Mouse (Mus musculus) spleen, postnatal 4 days (tissue): ENCODE data around the gene Tenm4.

Experiments used
- DNase-seq, 2 experiments: peaks; one replicate each; pipeline ENCODE4 v3.0.0; 2022; ENCODE audit warnings: low spot score in 2 of 2

Tenm4 gene

DNA sequence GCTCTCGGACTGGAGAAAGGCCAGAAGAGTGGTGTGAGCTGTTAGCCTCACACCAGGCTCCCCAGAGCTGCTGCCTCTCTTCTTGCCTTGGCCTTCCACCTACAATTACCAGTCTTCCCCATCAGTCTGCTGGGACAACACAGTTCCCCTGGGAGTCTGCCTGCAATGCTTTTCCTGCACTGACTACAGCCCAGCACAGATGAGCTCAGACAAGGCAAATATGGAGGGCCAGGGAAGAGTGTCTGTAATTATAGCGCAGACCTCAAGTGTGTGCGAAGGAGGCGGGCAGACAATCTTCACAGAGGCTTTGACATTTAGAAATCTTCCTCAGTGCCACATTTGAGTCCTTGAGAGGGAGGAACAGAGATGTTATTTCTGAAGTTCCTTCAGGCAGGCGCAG lies 509.4 kb downstream of the Tenm4 start:
- no peak for DNase-seq

GRCm38 (mm10) chr7:96681808-96682207 lies 510.8 kb downstream of the Tenm4 start:
- no peak for DNase-seq

DNA sequence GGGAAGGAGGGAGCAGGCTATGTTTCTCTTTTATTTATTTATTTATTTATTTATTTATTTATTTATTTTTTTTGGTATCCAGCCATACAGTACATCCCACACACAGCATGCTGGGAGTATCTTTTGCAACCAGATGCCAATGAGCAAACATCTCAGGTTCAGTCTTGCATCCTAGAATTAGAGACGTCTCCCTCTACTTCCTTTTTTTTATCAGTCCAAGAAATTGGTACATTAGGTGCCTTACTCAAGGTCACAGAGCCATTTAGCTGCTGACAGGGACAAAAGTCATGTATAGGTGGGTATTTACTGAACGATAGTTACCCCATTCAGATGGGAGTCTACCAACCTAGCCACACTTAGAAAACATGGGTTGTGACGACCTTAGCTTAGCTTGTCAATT lies 517.1 kb downstream of the Tenm4 start:
- no peak for DNase-seq

GRCm38 (mm10) chr7:96701097-96701845 lies 530.2 kb downstream of the Tenm4 start:
- DNase-seq, result peak; percentile 65 to 76

- DNase-seq, result no peak
Measured at GRCm38 (mm10) chr7:96703958-96704357, 532.9 kb downstream of the Tenm4 start.

- no peak for DNase-seq
Measured at GRCm38 (mm10) chr7:96705307-96706129, 534.5 kb downstream of the Tenm4 start.

GRCm38 (mm10) chr7:96706531-96706930 lies 535.5 kb downstream of the Tenm4 start:
- DNase-seq, result no peak

GRCm38 (mm10) chr7:96707112-96707511 lies 536.1 kb downstream of the Tenm4 start:
- no peak for DNase-seq

GRCm38 (mm10) chr7:96708071-96708470 lies 537.0 kb downstream of the Tenm4 start:
- DNase-seq, result no peak

DNA sequence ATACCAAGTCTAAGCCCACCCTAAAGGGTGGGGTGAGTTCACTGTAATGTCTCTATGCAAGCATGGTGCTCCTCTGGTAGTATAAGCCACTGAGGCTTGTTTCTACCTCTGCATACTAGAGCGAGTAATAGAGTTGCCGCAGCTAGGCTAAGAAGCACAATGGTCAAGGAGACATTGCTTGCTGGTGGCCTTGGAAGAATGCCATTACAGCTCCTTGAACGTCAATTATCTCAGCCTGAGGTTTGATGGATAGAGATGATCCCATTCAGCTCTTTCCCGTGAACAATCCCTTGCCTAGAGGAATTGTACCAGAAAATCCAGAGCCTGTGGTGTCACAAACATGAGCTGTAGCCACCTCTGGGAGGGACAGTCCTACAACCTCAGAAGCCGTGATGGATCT lies 537.5 kb downstream of the Tenm4 start:
- no peak for DNase-seq

DNA sequence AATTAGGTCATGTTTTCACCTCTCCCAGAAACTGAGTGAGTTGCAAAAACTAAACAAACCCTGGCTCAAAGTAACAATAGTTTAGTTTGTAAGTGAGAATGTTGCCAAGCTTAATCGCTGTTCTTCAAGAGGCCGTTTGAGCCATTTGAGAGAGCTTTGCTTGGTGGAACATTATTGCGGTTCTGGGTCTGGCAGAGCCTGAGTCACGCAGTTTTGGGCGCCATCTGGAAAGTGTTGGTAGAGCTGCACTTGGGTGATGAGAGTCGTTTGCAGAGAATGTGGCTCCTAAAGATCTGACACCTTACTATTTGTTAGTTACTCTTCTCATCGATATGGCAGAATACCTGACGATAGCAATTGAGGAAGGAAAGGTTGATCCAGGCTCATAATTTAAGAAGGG lies 537.9 kb downstream of the Tenm4 start:
- DNase-seq, result no peak

DNA sequence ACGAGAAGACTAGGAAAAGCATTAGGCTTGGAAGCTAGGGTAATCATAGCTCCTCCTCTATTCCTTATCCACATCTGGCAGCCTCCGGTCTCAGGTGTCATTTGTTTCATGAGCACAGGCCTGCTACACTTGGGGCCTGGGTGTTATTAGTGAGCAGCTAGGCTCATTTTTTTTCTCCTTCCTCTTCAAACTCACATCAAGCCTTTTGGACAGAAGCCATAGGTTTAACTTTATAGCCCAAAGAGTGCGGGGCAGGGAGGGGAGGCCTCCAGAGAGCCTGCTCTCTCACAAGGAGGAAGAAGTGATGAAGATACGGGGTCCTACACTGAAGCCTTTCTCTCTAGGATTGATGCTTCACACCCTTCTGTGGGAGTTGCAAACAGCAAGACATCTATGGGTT lies 538.8 kb downstream of the Tenm4 start:
- DNase-seq, result no peak

DNA sequence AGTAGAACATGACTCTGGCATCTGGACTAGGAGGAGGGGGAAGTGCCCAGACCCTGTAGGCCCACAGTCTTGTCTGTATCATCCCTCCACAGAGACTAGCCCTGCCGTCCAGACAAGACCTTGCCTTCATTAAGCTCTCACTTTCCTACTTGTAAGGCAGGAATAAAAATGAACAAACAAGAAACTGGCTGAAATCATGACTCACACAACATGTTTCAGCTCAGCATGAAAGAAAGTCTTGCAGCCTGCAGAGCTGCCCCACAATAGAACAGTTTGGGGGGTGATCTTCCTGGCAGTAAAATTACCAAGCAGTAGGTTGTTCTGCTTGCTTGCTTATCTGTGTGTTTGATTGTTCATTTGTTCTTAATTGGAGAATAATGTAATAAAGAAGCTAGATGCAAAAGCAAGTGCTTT lies 539.6 kb downstream of the Tenm4 start:
- DNase-seq, result no peak

- no peak for DNase-seq
Measured at GRCm38 (mm10) chr7:96712876-96713275, 541.8 kb downstream of the Tenm4 start.

DNA sequence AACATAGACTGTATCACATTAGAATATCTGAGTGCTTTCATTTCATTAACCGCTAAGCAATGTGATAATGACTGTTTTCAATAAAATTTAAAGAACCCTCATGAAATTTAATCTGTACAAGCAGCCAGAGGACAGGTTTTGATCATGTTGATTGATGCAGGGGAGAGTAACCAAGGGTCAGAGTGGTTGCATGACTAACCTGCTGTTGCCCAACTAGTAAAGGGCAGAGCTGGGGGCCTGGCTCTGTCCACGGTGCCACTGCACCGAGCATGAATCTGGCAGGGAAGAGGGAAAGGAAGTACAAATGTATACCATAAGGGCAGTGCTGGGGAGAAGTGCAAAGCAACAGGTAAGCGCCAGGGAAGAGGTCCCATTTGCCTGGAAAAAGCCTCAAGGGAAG lies 545.9 kb downstream of the Tenm4 start:
- no peak for DNase-seq

DNA sequence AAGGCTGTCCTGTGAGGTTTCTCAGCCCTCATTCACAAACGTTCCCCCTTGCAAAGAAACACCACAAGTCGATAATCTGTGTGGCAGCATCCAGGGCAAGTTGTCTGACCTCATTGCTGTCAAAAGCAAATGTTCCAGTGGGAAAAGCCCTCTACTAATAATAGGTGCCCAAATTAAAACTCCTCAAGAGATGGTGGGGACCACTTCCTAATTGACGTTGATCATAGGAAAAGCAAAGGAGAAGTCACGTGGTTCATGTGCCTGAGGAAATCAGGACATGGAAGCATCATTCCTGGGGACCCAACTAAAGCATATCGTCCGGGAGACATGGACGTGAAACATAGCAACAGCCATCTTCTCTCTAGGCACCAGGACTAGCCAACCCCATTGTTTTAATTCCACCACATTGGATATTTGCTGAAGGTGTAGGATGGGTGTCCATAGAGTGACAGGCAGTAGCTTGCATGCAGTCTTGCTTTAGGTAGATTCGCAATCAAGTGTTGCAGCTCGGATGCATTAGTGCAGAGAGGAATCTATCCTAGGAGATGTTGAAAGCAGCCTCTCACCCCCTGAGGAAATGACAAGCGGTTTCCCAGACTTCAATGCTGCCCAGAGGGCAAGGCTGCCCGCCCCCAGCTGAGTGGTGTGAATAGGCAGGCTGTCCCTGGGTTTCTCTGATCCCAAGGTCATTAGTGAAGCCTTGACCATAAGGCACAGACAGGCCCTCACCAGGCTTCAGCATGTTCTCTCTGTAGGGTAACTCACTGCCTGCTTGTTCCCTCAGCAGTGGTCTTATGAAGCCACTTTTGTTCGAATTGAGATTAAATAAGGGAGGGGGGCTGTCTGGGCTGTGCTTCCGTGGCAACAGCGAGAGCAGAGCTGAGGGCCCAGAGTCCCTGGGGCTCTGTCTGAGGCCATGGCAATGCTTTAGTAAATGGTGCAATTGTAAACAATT lies 547.4 kb downstream of the Tenm4 start:
- DNase-seq, result no peak

DNA sequence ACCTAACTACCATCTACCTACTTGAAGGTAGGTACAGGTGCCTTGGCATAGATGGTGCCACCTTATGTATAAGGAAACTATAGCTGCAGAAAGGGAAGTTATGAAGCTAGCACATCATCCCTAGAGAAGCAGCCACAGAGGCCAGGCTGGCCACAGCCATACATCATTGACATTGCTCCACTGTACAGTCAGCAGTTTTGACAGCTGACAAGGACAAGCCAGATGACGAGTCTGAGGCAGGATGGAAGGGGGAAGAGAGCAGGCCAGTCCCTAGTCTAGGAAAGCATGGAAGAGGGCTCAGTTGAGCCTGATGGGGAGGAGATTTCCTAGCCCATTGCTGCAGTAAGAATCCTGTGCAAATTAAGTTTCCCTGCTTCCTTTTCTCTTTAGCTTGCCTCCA lies 548.9 kb downstream of the Tenm4 start:
- no peak for DNase-seq

GRCm38 (mm10) chr7:96720465-96720864 lies 549.4 kb downstream of the Tenm4 start:
- no peak for DNase-seq

DNA sequence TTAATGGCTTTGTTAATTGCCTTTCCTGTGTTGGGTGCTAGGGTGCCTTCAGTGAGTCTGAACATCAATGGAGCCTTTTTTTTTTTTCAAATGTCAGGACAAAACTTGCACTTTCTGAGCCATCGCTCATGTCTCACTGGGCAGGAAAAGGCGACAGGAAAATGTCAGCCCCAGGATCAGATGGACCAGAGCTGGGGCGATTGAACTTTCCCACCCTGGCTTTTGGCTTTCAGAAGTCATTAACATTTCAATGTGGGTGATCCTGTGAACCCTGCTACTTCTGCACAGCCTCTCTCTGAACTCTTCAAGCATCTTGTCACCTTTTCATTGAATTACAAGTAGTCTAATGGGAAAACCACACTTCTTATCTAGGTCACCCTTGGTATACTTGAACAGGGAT lies 551.8 kb downstream of the Tenm4 start:
- no peak for DNase-seq

GRCm38 (mm10) chr7:96725603-96726002 lies 554.6 kb downstream of the Tenm4 start:
- no peak for DNase-seq

GRCm38 (mm10) chr7:96730360-96730759 lies 559.3 kb downstream of the Tenm4 start:
- DNase-seq, result no peak

DNA sequence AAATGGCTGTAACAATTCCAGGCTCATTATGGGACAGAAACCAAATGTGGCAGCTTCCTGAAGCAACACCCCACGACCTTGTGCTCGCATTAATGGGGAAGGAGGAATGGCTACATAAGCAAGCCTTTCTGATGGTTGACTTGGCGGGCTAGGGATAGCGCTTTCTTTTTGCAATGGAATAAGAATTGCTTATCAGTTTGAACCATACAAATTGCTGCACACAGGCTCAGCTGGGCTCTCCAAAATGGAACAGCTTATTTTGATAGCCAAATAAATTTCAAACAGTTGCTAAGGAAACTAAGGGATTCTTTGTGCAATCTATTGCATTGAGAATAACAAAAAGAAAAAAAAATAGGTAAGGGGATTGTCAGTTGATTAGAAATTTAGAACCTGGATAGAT lies 560.9 kb downstream of the Tenm4 start:
- DNase-seq, result no peak
